Mouse (Mus musculus): ENCODE results near the gene Kif26b.

Kif26b gene

GRCm38 (mm10) chr1:178661556-178661955, 132.6 kb downstream of the Kif26b start:
- DNase-seq (ENCODE audit: low read depth, low spot score), result peak; percentile 63

- no peak for DNase-seq (ENCODE audit: low read depth, low spot score)
These were observed 134.6 kb downstream of the Kif26b start for GRCm38 (mm10) chr1:178663539-178663938.

GRCm38 (mm10) chr1:178664271-178664969, 135.5 kb downstream of the Kif26b start:
- DNase-seq (ENCODE audit: low read depth, low spot score), result no peak

GRCm38 (mm10) chr1:178666524-178666923, 137.6 kb downstream of the Kif26b start:
- DNase-seq (ENCODE audit: low read depth, low spot score), result no peak

GRCm38 (mm10) chr1:178667808-178668207, 138.9 kb downstream of the Kif26b start:
- DNase-seq (ENCODE audit: low read depth, low spot score), result no peak

- no peak for DNase-seq (ENCODE audit: low read depth, low spot score)
These were observed 140.0 kb downstream of the Kif26b start for GRCm38 (mm10) chr1:178668907-178669306.

- DNase-seq (ENCODE audit: low read depth, low spot score), result peak; percentile 19
These were observed 144.1 kb downstream of the Kif26b start for GRCm38 (mm10) chr1:178673051-178673450.

- DNase-seq (ENCODE audit: low read depth, low spot score), result no peak
These were observed 144.6 kb downstream of the Kif26b start for GRCm38 (mm10) chr1:178673506-178673905.

- DNase-seq (ENCODE audit: low read depth, low spot score), result no peak
These were observed 146.8 kb downstream of the Kif26b start for GRCm38 (mm10) chr1:178675542-178676252.

GRCm38 (mm10) chr1:178677160-178677559, 148.2 kb downstream of the Kif26b start:
- DNase-seq (ENCODE audit: low read depth, low spot score), result peak; percentile 65

- DNase-seq (ENCODE audit: low read depth, low spot score), result no peak
These were observed 148.8 kb downstream of the Kif26b start for GRCm38 (mm10) chr1:178677630-178678221.

GRCm38 (mm10) chr1:178683631-178684030, 154.7 kb downstream of the Kif26b start:
- DNase-seq (ENCODE audit: low read depth, low spot score), result no peak

- no peak for DNase-seq (ENCODE audit: low read depth, low spot score)
These were observed 156.2 kb downstream of the Kif26b start for GRCm38 (mm10) chr1:178684991-178685680.

- DNase-seq (ENCODE audit: low read depth, low spot score), result no peak
These were observed 158.0 kb downstream of the Kif26b start for GRCm38 (mm10) chr1:178686881-178687280.

GRCm38 (mm10) chr1:178689512-178689911, 160.6 kb downstream of the Kif26b start:
- DNase-seq (ENCODE audit: low read depth, low spot score), result no peak

- DNase-seq (ENCODE audit: low read depth, low spot score), result no peak
These were observed 162.8 kb downstream of the Kif26b start for GRCm38 (mm10) chr1:178691679-178692078.

- DNase-seq (ENCODE audit: low read depth, low spot score), result no peak
These were observed 171.2 kb downstream of the Kif26b start for GRCm38 (mm10) chr1:178700102-178700501.

- DNase-seq (ENCODE audit: low read depth, low spot score), result no peak
These were observed 174.6 kb downstream of the Kif26b start for GRCm38 (mm10) chr1:178703496-178703895.

- peak; percentile 51 for DNase-seq (ENCODE audit: low read depth, low spot score)
These were observed 179.0 kb downstream of the Kif26b start for GRCm38 (mm10) chr1:178707925-178708351.

GRCm38 (mm10) chr1:178708356-178708755, 179.4 kb downstream of the Kif26b start:
- no peak for DNase-seq (ENCODE audit: low read depth, low spot score)

- DNase-seq (ENCODE audit: low read depth, low spot score), result no peak
These were observed 183.4 kb downstream of the Kif26b start for GRCm38 (mm10) chr1:178712189-178712873.

All from mesoderm, embryonic 11.5 days (tissue).